Mouse (Mus musculus): ENCODE measurements around the gene Tlcd2. TPM values are rescaled to one million over a fixed set of nuclear protein-coding genes. Genes with fewer than 3 reads are reported as not detected.
A peak's percentile ranks its signal among the peaks of the same experiment; 100 is the strongest.
"Not testable (repeated sequence)": the region's sequence is repeated elsewhere in the genome, so short reads cannot be mapped to it uniquely, and the experiment has no call there.

Tlcd2 gene
- polyA plus RNA-seq, 1 experiment from 2014 or later: 9.8 TPM

DNA sequence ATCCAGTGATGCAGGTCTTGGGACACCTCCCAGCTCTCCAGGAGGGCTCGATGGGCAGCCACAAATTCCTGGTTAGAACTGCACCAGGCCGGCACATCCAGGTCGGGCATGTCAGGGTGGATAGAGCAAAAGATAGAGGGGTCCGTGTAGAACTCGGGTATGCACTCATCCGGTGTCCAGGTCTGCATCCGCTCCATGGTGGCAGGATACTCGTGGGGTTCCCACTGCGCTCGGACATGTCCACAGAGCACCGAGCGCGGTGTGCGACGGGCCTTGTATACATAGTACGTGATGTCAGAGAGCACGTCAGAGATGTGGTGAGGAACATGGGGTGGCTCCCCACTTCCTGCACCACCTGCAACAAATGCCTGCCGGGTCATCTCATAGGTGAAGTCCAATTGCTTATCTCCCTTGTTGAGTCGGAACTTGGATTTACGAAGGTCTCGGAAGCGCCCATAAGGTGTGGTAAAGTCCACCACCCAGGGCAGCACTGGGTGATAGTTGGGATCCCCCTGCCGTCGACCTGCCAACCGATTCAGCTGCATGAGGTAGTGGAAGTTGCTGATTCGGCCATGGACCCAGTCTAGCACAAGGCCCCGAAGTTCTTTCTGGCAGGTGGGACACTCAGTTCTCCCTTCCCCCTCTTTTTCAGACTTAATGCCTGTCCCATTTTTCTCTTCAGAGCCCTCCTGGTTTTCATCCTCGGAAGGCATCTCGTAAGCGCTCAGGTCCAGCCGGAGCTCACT lies 8.5 kb upstream of the Tlcd2 start:
- 93% methylated on average over 31 of the region's 31 CpGs for WGBS
- H3K4me3 ChIP-seq: peak overlapping the region; percentile 76; the same call in 1 of the 2 replicates
- H3K4me1 ChIP-seq: peaks cover 24% of the 10 kb centered on the region
- no peak overlapping the region for H3K27ac ChIP-seq
- no peaks in the 10 kb centered on the region for H3K9me3 ChIP-seq (replicated peaks)
- DNase-seq (ENCODE audit: low spot score): no peak
- H3K27me3 ChIP-seq (ENCODE audit: low read depth, poor library complexity, severe bottlenecking): peaks cover 8% of the 10 kb centered on the region
- H3K36me3 ChIP-seq: peaks cover 28% of the 10 kb centered on the region

DNA sequence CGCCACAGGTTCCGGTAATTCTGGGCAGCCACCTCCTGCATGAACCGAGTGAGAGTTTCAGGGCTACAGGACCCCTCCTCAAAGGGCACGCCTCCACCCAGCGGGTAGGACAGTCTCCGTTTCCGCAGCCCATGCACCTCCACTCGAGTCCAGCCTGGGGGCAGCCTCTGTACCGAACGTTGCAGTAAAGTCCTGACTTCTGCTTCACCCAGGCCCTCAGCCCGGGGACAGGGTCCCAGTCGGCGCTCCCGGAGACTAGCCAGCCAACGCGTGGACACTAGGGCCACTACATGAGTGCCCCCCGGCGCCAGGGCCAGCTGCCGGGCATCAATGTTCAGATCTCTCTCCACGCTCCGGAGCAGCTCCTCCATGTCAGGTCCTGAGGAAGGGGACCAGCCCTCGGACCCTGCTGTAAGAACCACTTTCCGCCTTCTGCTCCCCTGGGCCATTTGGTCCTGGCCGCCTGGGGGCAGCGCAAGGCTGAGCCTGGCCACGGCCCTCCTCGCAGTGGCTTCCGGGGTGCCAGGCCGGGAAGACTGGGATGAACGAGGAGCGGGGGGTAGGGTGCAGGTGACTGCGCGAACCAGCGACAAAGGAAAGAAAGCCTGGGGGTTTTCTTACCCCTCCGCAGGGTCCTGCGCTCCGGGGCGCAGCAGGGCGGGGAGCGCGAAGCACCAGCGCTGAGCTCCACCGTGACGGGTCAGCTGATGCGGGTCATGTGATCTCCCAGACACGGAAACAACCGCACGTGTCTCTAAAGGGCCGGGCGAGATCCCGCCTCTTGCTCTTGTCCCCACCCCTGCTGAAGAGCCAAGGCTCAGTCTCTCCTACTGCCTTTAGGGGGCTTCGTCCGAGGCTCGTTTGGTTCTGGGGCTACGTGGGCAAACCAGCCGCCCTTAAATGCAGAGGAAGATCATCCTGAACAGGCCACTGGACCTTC lies 7.3 kb upstream of the Tlcd2 start, which contains the start of gene Wdr81:
Wdr81 (minus strand) TSS at position 727 of the 940 bp plus-strand sequence.
- H3K36me3 ChIP-seq: peaks cover 15% of the 10 kb centered on the region
- H3K27ac ChIP-seq: peak within 1 kb of the TSS; percentile 80
- 2% methylated on average over 56 of the region's 56 CpGs for WGBS
- H3K9me3 ChIP-seq (replicated peaks): no peaks in the 10 kb centered on the region
- H3K4me1 ChIP-seq: peaks cover 26% of the 10 kb centered on the region
- H3K27me3 ChIP-seq (ENCODE audit: low read depth, poor library complexity, severe bottlenecking): peaks cover 8% of the 10 kb centered on the region
- peak within 1 kb of the TSS; percentile 76 for H3K4me3 ChIP-seq
- DNase-seq (ENCODE audit: low spot score): peak; percentile 96

DNA sequence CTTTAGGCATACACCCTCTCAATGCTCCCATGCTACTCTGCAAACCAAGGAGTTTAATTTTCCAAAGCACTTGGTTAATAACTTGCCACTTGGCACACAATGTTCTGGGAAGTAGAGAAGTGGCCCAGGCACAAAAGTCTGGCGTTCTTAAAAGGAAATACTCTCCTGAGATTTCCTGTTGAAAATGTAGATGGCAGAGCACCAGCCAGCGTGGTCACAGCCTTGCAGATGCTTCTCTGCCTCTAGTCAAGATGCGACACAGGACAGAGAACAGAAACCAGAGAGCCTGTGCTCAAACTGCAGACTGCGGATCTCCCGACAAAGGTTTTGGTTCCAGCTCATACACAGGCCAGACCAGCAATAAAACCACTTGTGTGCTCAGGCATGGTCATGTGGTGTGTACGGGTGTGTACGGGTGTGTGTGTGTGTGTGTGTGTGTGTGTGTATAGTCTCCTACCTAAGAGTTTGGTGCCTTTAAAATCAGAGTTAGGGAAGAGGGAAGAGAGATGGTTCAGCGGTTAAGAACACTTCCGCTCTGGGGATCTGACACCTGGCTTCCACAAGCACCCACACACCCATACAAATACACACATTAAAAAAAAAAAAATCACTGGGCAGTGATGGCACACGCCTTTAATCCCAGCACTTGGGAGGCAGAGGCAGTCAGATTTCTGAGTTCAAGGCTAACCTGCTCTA lies 6.3 kb upstream of the Tlcd2 start:
- peak overlapping the region; percentile 80 for H3K27ac ChIP-seq
- H3K4me1 ChIP-seq: peaks cover 35% of the 10 kb centered on the region
- no peak for DNase-seq (ENCODE audit: low spot score)
- H3K9me3 ChIP-seq (replicated peaks): no peaks in the 10 kb centered on the region
- H3K27me3 ChIP-seq (ENCODE audit: low read depth, poor library complexity, severe bottlenecking): peaks cover 8% of the 10 kb centered on the region
- 80% methylated on average over 10 of the region's 10 CpGs for WGBS
- H3K36me3 ChIP-seq: peaks cover 12% of the 10 kb centered on the region; the same call in 1 of the 2 replicates
- peak overlapping the region; percentile 76 for H3K4me3 ChIP-seq

DNA sequence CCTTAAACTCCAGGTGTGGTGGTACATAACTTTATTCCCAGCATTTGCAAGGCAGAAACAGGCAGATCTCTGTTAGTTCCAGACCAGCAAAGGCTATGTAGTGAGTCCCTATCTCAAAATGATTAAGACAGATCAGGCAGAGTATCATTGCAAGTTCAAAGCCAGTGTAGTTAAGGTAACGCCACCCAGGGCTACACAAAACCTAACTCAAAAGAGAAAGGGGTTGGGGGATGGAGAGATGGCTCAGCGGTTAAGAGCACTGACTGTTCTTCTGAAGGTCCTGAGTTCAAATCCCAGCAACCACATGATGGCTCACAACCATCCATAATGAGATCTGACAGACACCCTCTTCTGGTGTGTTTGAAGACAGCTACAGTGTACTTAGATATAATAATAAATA lies 5.5 kb upstream of the Tlcd2 start:
- H3K4me1 ChIP-seq: peaks cover 37% of the 10 kb centered on the region
- not testable (repeated sequence) for H3K4me3 ChIP-seq; H3K27ac ChIP-seq; H3K27me3 ChIP-seq (ENCODE audit: low read depth, poor library complexity, severe bottlenecking); H3K9me3 ChIP-seq (replicated peaks); H3K36me3 ChIP-seq; DNase-seq (ENCODE audit: low spot score)
- WGBS: 94% methylated on average over 2 of the region's 2 CpGs

DNA sequence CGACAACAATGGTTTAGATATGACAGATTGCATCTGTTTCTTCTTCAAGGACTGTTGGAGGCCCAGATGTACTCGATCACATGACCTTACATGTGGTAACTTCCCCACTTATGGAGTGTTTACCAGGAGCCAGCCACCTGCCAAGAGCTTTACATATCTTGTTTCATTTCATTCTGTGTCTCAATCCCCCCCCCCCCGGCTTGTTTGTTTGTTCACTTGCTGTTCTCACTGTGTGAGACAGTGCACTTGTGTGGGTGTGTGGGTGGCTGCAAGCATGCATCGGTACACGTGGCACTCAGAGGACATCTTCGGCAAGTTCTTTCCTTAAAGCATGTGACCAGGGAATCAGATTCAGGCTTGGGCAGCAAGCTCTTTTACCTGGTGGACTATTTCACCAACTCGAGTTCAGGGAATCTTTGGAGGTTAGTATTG lies 5.1 kb upstream of the Tlcd2 start:
- DNase-seq (ENCODE audit: low spot score): no peak
- peaks cover 35% of the 10 kb centered on the region for H3K4me1 ChIP-seq
- no peak overlapping the region for H3K27ac ChIP-seq
- WGBS: 89% methylated on average over 7 of the region's 7 CpGs
- no peak overlapping the region for H3K4me3 ChIP-seq
- H3K9me3 ChIP-seq (replicated peaks): no peaks in the 10 kb centered on the region
- H3K27me3 ChIP-seq (ENCODE audit: low read depth, poor library complexity, severe bottlenecking): peaks cover 8% of the 10 kb centered on the region
- peaks cover 6% of the 10 kb centered on the region; the same call in 1 of the 2 replicates for H3K36me3 ChIP-seq

DNA sequence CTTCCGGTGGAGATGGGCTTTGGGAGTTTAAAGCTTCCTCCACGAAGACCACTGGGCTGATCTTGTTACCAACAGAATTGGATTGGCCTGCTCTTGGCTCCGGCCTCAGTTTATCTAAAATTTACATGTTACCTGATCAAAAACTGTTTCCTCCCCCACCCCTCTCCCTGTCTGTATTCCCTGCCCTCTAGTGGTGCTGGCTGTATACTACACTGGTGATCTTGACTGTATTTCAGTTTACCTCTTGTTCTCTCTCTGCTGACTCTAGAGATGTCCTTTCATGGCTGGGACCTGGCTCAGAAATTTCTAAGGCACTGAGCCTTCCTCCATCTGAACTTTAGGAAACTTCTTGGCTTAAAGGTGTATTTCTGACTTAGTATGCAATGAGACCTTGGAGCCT lies 3.3 kb upstream of the Tlcd2 start:
- Histone ChIP-seq H3K27ac (no peak overlapping the region), H3K27me3 (ENCODE audit: low read depth, poor library complexity, severe bottlenecking) (peaks cover 7% of the 10 kb centered on the region), H3K4me3 (no peak overlapping the region), H3K36me3 (no peaks in the 10 kb centered on the region), H3K9me3 (replicated peaks) (no peaks in the 10 kb centered on the region), H3K4me1 (peaks cover 52% of the 10 kb centered on the region)
- DNase-seq (ENCODE audit: low spot score): no peak
- 21% methylated on average over 3 of the region's 3 CpGs for WGBS

DNA sequence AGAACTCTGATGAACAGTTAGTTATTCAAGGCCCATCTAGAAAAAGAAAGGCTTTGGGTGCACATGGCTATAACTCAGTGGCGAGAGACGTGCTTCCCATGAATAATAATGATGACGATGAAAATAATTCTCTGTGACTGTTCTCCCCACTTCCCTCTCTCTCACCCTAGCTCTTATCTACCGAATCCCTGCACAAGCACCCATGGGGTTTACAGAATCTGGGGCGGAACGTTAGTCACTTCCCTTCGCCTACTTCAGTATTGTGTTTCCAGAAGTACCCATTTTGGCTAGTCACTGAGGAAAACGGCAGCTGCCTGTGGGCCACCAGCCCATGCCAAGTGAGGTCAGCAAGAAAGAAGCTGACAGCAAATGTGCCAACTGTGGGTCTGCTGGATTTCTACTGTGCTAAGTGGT lies 2.9 kb upstream of the Tlcd2 start:
- Histone ChIP-seq H3K9me3 (replicated peaks) (no peaks in the 10 kb centered on the region), H3K4me1 (peaks cover 53% of the 10 kb centered on the region), H3K27me3 (ENCODE audit: low read depth, poor library complexity, severe bottlenecking) (peaks cover 2% of the 10 kb centered on the region), H3K27ac (no peak overlapping the region), H3K4me3 (no peak overlapping the region), H3K36me3 (no peaks in the 10 kb centered on the region)
- 86% methylated on average over 8 of the region's 8 CpGs for WGBS
- no peak for DNase-seq (ENCODE audit: low spot score)

DNA sequence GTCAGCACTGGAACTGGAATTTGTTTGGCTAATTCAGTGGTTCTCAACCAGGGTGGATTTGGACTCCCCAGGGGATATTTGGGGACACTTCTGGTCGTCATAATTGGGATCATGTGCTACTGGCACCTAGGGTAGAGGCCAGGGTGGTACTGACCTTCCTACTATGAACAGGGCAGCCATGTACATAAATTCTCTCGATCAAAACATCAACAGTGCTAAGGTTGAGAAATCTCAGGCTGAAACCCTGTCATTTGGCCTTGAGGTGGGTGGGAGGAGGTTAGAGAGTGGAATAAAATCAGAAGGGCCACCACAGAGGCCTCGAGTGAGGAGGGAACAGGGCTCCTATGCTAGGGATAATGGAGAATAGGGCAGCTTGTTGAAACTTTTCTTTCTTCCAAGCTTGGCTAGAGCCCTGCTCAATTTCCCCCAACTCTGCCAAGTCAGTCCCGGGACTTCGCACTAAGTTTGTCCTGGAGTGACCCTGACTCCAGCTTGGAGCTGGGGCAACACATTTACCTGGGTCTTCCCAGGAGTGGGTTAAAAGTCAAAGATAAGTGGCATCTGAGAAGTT lies 2.3 kb upstream of the Tlcd2 start:
- peaks cover 50% of the 10 kb centered on the region for H3K4me1 ChIP-seq
- no peaks in the 10 kb centered on the region for H3K9me3 ChIP-seq (replicated peaks)
- DNase-seq (ENCODE audit: low spot score): no peak
- H3K27me3 ChIP-seq (ENCODE audit: low read depth, poor library complexity, severe bottlenecking): no peaks in the 10 kb centered on the region
- 82% methylated on average over 5 of the region's 5 CpGs for WGBS
- H3K27ac ChIP-seq: peak overlapping the region; percentile 86
- peak overlapping the region; percentile 69 for H3K4me3 ChIP-seq
- H3K36me3 ChIP-seq: no peaks in the 10 kb centered on the region

DNA sequence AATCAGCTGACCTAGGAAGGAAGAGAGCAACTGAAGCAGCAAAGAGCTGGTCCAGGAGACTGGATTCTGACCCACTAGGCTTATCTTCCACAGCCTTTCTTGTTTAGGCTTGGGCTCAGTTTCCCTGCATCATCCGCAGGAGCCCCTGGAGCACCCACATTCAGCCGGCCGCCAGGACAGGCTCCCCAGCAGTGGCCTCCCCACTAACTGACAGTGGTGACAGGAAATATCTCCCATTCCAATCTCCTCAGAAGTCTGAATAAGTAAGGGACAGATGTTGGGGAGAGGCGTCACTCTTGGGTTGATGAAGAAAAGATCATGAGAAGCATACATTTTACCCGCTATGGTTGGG lies 1.8 kb upstream of the Tlcd2 start:
- 41% methylated on average over 5 of the region's 5 CpGs for WGBS
- DNase-seq (ENCODE audit: low spot score): no peak
- H3K4me1 ChIP-seq: peaks cover 45% of the 10 kb centered on the region

DNA sequence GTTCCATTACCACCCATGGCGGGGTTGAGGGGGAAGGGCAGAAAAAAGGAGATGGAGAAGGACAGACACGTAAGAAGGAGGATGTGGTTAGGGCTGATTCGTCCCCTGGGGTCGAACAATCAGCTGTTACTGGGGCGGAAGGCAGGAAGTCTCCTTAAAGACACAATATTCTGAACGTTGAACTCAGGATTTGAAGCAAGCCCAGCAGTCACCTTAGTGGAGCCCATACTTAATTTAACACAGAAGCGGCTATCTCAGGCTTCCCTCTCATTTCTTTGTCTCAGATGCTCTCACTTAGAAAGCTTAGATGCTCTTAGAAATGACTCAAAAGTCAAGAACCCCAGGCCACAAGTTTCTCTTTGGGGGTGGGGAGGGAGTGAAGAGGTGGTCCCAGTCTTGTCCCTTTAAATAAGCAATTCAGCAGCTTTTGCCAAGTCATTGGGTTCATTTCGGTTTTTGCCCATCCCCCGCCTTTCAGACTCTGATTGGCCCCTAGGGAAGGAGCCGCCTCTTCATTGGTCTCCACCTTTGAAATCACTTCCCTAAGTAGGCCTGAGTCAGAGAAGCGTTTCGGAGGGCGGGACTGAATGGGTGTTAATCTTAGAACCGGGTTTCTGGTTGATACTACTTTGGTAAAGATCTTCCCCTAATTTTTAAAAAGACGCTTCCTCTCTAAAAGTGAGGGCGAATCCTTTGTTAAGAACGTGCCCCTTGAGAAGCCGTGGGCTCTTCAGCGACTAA lies 1.2 kb upstream of the Tlcd2 start:
- Histone ChIP-seq H3K4me3 (peak overlapping the region; percentile 69), H3K36me3 (peaks cover 5% of the 10 kb centered on the region; the same call in 1 of the 2 replicates), H3K4me1 (peaks cover 39% of the 10 kb centered on the region), H3K27ac (peak overlapping the region; percentile 86), H3K9me3 (replicated peaks) (no peaks in the 10 kb centered on the region), H3K27me3 (ENCODE audit: low read depth, poor library complexity, severe bottlenecking) (no peaks in the 10 kb centered on the region)
- peak; percentile 80 for DNase-seq (ENCODE audit: low spot score)
- WGBS: 3% methylated on average over 19 of the region's 19 CpGs

More for the DNA sequence above, 1.8 kb upstream of the Tlcd2 start:
- peak overlapping the region; percentile 86 for H3K27ac ChIP-seq
- H3K4me3 ChIP-seq: peak overlapping the region; percentile 69
- H3K9me3 ChIP-seq (replicated peaks): no peaks in the 10 kb centered on the region
- no peaks in the 10 kb centered on the region for H3K36me3 ChIP-seq
- H3K27me3 ChIP-seq (ENCODE audit: low read depth, poor library complexity, severe bottlenecking): no peaks in the 10 kb centered on the region

DNA sequence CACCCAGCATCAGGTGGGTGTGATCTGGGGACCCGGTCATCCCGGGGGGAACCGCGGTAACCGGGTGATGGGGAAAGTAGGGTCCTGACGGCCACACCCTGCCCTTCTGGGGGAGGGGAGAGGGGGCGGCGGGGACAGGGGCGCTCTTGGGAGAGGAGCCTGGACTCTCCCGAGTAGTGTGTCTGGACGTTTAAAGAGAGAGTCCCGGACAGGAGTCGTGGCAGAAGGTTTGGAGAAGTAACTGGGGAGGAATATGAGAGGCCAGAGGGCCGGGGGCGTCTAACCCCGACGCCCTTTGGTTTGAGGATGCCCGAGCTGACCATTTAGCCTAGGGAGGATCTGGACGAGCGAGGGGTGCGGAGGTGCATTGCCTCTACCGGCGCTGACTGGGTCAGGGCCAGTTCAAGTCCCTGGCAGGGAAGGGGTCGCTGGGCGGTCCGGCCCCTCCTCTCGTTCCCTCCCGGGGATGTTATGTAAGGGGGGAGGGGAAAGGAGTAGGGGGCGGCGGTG lies 283 bp downstream of the Tlcd2 start:
- WGBS: under 1% methylated on average over 30 of the region's 30 CpGs
- Histone ChIP-seq H3K9me3 (replicated peaks) (no peaks in the 10 kb centered on the region), H3K4me3 (peak overlapping the region; percentile 69), H3K4me1 (peaks cover 38% of the 10 kb centered on the region), H3K36me3 (peaks cover 12% of the 10 kb centered on the region; the same call in 1 of the 2 replicates), H3K27me3 (ENCODE audit: low read depth, poor library complexity, severe bottlenecking) (no peaks in the 10 kb centered on the region), H3K27ac (peak overlapping the region; percentile 86; the same call in 1 of the 2 replicates)
- no peak for DNase-seq (ENCODE audit: low spot score)
